Comparison of ENCODE assay signal across 23 mouse cellular contexts in genomic region chr14:48880041-48880440, GRCm38 (mm10).
DNase-seq lines count a peak whose midpoint lies in the region; ATAC-seq lines count a peak whose summit lies in the region.
"Had no signal": no experiment of that assay in that cellular context is flagged by ENCODE, and none has a peak within 500 bp of the region (broad histone marks: within the 10 kb centered on the region; RNA-seq: fewer than 3 reads in every experiment).

No protein-coding gene starts in this region.

- no peak overlapping the region for H3K9ac ChIP-seq in forebrain, embryonic 14.5 days (ENCODE audit: low read length)
- no peak overlapping the region for H3K9ac ChIP-seq in forebrain, embryonic 15.5 days (replicated peaks)
- H3K9ac ChIP-seq in kidney, embryonic 16.5 days (replicated peaks; ENCODE audit: low read length): no peak overlapping the region
- H3K9ac ChIP-seq in neural tube, embryonic 13.5 days: no peak overlapping the region
- H3K9ac ChIP-seq: hindbrain, embryonic 12.5 days; limb, embryonic 12.5 days; liver, embryonic 12.5 days; lung, embryonic 15.5 days; midbrain, embryonic 15.5 days; stomach, embryonic 15.5 days had no signal

- WGBS in forebrain, embryonic 14.5 days: 31% methylated on average over 6 of the region's 6 CpGs
- 30% methylated on average over 6 of the region's 6 CpGs for WGBS in forebrain, embryonic 15.5 days
- 23% methylated on average over 6 of the region's 6 CpGs for WGBS in kidney, embryonic 16.5 days
- 38% methylated on average over 6 of the region's 6 CpGs for WGBS in neural tube, embryonic 13.5 days

- H3K9me3 ChIP-seq in forebrain, embryonic 14.5 days (replicated peaks; ENCODE audit: control insufficient read depth, low read length): no peaks in the 10 kb centered on the region
- no peaks in the 10 kb centered on the region for H3K9me3 ChIP-seq in forebrain, embryonic 15.5 days
- H3K9me3 ChIP-seq in kidney, embryonic 16.5 days (ENCODE audit: low read length): no peaks in the 10 kb centered on the region
- H3K9me3 ChIP-seq in neural tube, embryonic 13.5 days: no peaks in the 10 kb centered on the region
- H3K9me3 ChIP-seq: G1E; hindbrain, embryonic 12.5 days; limb, embryonic 12.5 days; liver, embryonic 12.5 days; lung, embryonic 15.5 days; midbrain, embryonic 15.5 days; stomach, embryonic 15.5 days had no signal

- DNase-seq in forebrain, embryonic 14.5 days (ENCODE audit: low spot score): peak; percentile 57
- DNase-seq in kidney, adult 8-10 months: no peak
- no peak for DNase-seq in neural tube, embryonic 10.5 days (ENCODE audit: extremely low spot score, low spot score)
- DNase-seq in heart, adult 11 months: no peak
- no peak for DNase-seq in yolk sac, embryonic 10.5 days (ENCODE audit: low spot score)
- DNase-seq: adrenal gland, postnatal 14 days; cerebellum, adult 11 months; cerebellum, postnatal 10 days; heart, postnatal 10 days; right cerebral cortex, postnatal 25 days; thymus, adult 2 months had no signal

- no peak overlapping the region for H3K4me2 ChIP-seq in forebrain, embryonic 14.5 days (ENCODE audit: low read length)
- no peak overlapping the region for H3K4me2 ChIP-seq in forebrain, embryonic 15.5 days (replicated peaks)
- H3K4me2 ChIP-seq in kidney, embryonic 16.5 days (replicated peaks; ENCODE audit: low read depth, low read length): no peak overlapping the region
- no peak overlapping the region for H3K4me2 ChIP-seq in neural tube, embryonic 13.5 days
- H3K4me2 ChIP-seq: heart, embryonic 11.5 days; hindbrain, embryonic 12.5 days; limb, embryonic 12.5 days; liver, embryonic 12.5 days; lung, embryonic 15.5 days; midbrain, embryonic 15.5 days; stomach, embryonic 15.5 days had no signal

- H3K4me1 ChIP-seq in forebrain, embryonic 14.5 days (ENCODE audit: control insufficient read depth, insufficient read depth, low read length): no peaks in the 10 kb centered on the region
- peaks cover 8% of the 10 kb centered on the region; the same call in 1 of the 2 replicates for H3K4me1 ChIP-seq in forebrain, embryonic 15.5 days
- no peaks in the 10 kb centered on the region for H3K4me1 ChIP-seq in kidney, embryonic 16.5 days (ENCODE audit: insufficient read depth, low read length)
- no peaks in the 10 kb centered on the region for H3K4me1 ChIP-seq in neural tube, embryonic 13.5 days (replicated peaks)
- H3K4me1 ChIP-seq: hindbrain, embryonic 12.5 days; liver, embryonic 12.5 days; lung, embryonic 15.5 days; stomach, embryonic 15.5 days had no signal

- no peaks in the 10 kb centered on the region for H3K27me3 ChIP-seq in forebrain, embryonic 14.5 days (replicated peaks; ENCODE audit: control insufficient read depth, insufficient read depth, low read length)
- H3K27me3 ChIP-seq in forebrain, embryonic 15.5 days: peaks cover 7% of the 10 kb centered on the region; the same call in 1 of the 2 replicates
- H3K27me3 ChIP-seq in kidney, embryonic 16.5 days (ENCODE audit: insufficient read depth, low read length): peaks cover 56% of the 10 kb centered on the region
- H3K27me3 ChIP-seq in neural tube, embryonic 13.5 days: peaks cover 10% of the 10 kb centered on the region
- H3K27me3 ChIP-seq: lung, embryonic 15.5 days; stomach, embryonic 15.5 days had no signal

- no peak overlapping the region for H3K27ac ChIP-seq in forebrain, embryonic 14.5 days (ENCODE audit: low read depth, low read length)
- no peak overlapping the region for H3K27ac ChIP-seq in forebrain, embryonic 15.5 days (replicated peaks)
- no peak overlapping the region for H3K27ac ChIP-seq in kidney, embryonic 16.5 days (ENCODE audit: low read length)
- no peak overlapping the region for H3K27ac ChIP-seq in neural tube, embryonic 13.5 days (replicated peaks)
- H3K27ac ChIP-seq: hindbrain, embryonic 12.5 days; limb, embryonic 12.5 days; liver, embryonic 12.5 days; lung, embryonic 15.5 days; midbrain, embryonic 15.5 days; stomach, embryonic 15.5 days had no signal

- peak; percentile 40; the same call in 1 of the 2 replicates for ATAC-seq in forebrain, embryonic 14.5 days
- no peak; the same call in 1 of the 2 replicates for ATAC-seq in forebrain, embryonic 15.5 days (replicated peaks)
- 0 out of 2 replicates have a peak, but pooled peaks have one; percentile 46 for ATAC-seq in kidney, embryonic 16.5 days (ENCODE audit: low FRiP score, low TSS enrichment)
- 0 out of 2 replicates have a peak, but pooled peaks have one; percentile 40 for ATAC-seq in neural tube, embryonic 13.5 days (ENCODE audit: low read depth)
- ATAC-seq: activated CD4-positive, CD25-positive, alpha-beta regulatory T cell, adult 4 months; liver, embryonic 12.5 days; midbrain, embryonic 15.5 days had no signal

- H3K4me3 ChIP-seq in forebrain, embryonic 14.5 days (ENCODE audit: low read depth, low read length): no peak overlapping the region
- H3K4me3 ChIP-seq in forebrain, embryonic 15.5 days: no peak overlapping the region
- H3K4me3 ChIP-seq in kidney, embryonic 16.5 days (ENCODE audit: low read length): no peak overlapping the region
- no peak overlapping the region for H3K4me3 ChIP-seq in neural tube, embryonic 13.5 days
- H3K4me3 ChIP-seq: hindbrain, embryonic 12.5 days; limb, embryonic 12.5 days; liver, embryonic 12.5 days; lung, embryonic 15.5 days; midbrain, embryonic 15.5 days; stomach, embryonic 15.5 days had no signal

- no peaks in the 10 kb centered on the region for H3K36me3 ChIP-seq in forebrain, embryonic 14.5 days (ENCODE audit: control insufficient read depth, insufficient read depth, low read length)
- no peaks in the 10 kb centered on the region for H3K36me3 ChIP-seq in forebrain, embryonic 15.5 days
- H3K36me3 ChIP-seq in kidney, embryonic 16.5 days (ENCODE audit: insufficient read depth, low read length): no peaks in the 10 kb centered on the region
- no peaks in the 10 kb centered on the region for H3K36me3 ChIP-seq in neural tube, embryonic 13.5 days
- H3K36me3 ChIP-seq: G1E; hindbrain, embryonic 12.5 days; limb, embryonic 12.5 days; liver, embryonic 12.5 days; lung, embryonic 15.5 days; midbrain, embryonic 15.5 days; stomach, embryonic 15.5 days had no signal
